Mouse (Mus musculus) intestine, embryonic 14.5 days (tissue): ENCODE measurements around the gene Cpvl. TPM values are rescaled to one million over a fixed set of nuclear protein-coding genes. Genes with fewer than 3 reads are reported as not detected.

ENCODE experiments used
- ATAC-seq: fragments of 200-750 bp; cut with Nextera tagmentation; replicated peaks from 2 replicates; pipeline ENCODE4 v1.8.0; 2017; ENCODE audit warnings: low read depth, moderate number of reproducible peaks, moderate TSS enrichment, moderate library complexity; ENCODE audit not compliant: low FRiP score, low TSS enrichment
- DNase-seq: peaks from one replicate; pipeline ENCODE4 v3.0.0-alpha.2; 2018; ENCODE audit warnings: low spot score
- H3K27ac ChIP-seq: fragments of 300-500 bp; sonication (generic); 2 replicates; pipeline ENCODE4 v1.5.1; 2014; ENCODE audit warnings: low read depth, mild to moderate bottlenecking, control low read depth
- H3K27me3 ChIP-seq: fragments of 300-500 bp; sonication (generic); replicated peaks from 2 replicates; pipeline ENCODE4 v1.6.1; 2014; ENCODE audit warnings: low read length, control low read depth; ENCODE audit not compliant: control insufficient read depth, insufficient read depth
- H3K36me3 ChIP-seq: fragments of 300-500 bp; sonication (generic); 2 replicates; pipeline ENCODE4 v1.6.1; 2014; ENCODE audit warnings: low read length, control low read depth; ENCODE audit not compliant: control insufficient read depth, insufficient read depth
- H3K4me1 ChIP-seq: fragments of 300-500 bp; sonication (generic); replicated peaks from 2 replicates; pipeline ENCODE4 v1.6.1; 2014; ENCODE audit warnings: low read length, control low read depth, mixed read lengths; ENCODE audit not compliant: control insufficient read depth, insufficient read depth
- H3K4me2 ChIP-seq: fragments of 300-500 bp; sonication (generic); 2 replicates; pipeline ENCODE4 v1.6.1; 2014; ENCODE audit warnings: low read length
- H3K4me3 ChIP-seq: fragments of 300-500 bp; sonication (generic); 2 replicates; pipeline ENCODE4 v1.5.1; 2014; ENCODE audit warnings: low read depth, low read length, control low read depth, mixed read lengths
- H3K9ac ChIP-seq: fragments of 300-500 bp; sonication (generic); 2 replicates; pipeline ENCODE4 v1.6.1; 2014; ENCODE audit warnings: mild to moderate bottlenecking, low read length
- H3K9me3 ChIP-seq: fragments of 300-500 bp; sonication (generic); 2 replicates; pipeline ENCODE4 v1.6.1; 2016; ENCODE audit warnings: low read length, control low read depth; ENCODE audit not compliant: control insufficient read depth
- WGBS: fragments of 180-500 bp; shearing (Covaris S2); extraction: QIAGEN DNeasy Blood & Tissue Kit; methylation state at CpG from one replicate; pipeline ENCODE4 v1.1.7; 2014; 5-methylcytosine and 5-hydroxymethylcytosine counted together
- polyA plus RNA-seq: library from polyadenylated mRNA; unstranded; fragments of >200 nt; fragmentation: Nextera tagmentation; extraction: Ambion mirVana; gene quantifications from 2 replicates; pipeline ENCODE4 v1.2.1, GENCODE M21; 2014

Cpvl gene
- polyA plus RNA-seq, 1 experiment from 2014 or later, result not detected

DNA sequence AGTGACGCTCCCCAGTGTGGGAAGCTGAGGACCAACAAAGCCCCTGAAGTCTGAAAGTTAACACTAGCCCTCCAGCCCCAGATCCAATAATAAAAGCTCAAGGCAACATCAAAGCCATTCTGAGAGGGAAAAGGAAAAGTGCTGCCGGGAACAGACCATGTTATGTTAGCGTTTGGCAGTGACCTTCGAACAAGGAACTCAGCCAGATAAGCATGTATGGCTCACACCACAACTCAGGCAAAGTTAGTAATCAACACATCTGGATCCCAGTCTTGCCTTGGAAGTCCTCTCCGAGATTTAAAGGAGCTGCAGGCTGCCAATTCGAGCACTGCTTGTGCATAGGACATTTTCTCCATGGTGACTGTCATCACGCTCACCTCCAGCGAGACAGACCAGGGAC, 38.7 kb downstream of the Cpvl start:
- no peak overlapping the region for H3K27ac ChIP-seq
- no peaks in the 10 kb centered on the region for H3K27me3 ChIP-seq
- no peaks in the 10 kb centered on the region for H3K36me3 ChIP-seq
- no peak overlapping the region for H3K4me3 ChIP-seq
- DNase-seq (no peak), ATAC-seq (no peak)
- WGBS, result 40% methylated on average over 8 of the region's 8 CpGs
- peaks cover 6% of the 10 kb centered on the region; the same call in 1 of the 2 replicates for H3K4me1 ChIP-seq
- no peaks in the 10 kb centered on the region for H3K9me3 ChIP-seq
- no peak overlapping the region for H3K9ac ChIP-seq
- no peak overlapping the region for H3K4me2 ChIP-seq

DNA sequence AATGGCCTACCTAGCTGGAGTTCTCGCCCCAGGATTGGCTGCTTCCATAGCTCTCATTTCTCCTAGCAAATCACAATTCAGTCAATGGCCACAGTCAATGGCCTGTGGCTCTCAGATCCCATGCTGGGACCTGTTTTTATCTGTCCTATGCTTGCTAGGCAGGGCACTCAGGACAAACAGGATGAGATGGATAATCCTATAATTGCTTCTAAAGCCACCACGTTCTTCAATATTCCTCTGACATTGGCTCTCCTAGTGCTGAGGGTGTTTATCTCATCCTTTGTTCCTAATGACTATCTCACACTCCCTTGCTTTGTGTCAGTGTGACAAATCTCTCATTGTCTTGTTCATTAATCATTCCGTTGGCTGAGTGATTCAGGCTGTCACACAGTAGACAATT, 39.5 kb downstream of the Cpvl start:
- H3K9ac ChIP-seq, result no peak overlapping the region
- no peak overlapping the region for H3K27ac ChIP-seq
- ATAC-seq, result no peak
- H3K9me3 ChIP-seq, result no peaks in the 10 kb centered on the region
- H3K4me1 ChIP-seq, result peaks cover 6% of the 10 kb centered on the region; the same call in 1 of the 2 replicates
- 48% methylated on average over 3 of the region's 3 CpGs for WGBS
- no peaks in the 10 kb centered on the region for H3K27me3 ChIP-seq
- no peak overlapping the region for H3K4me3 ChIP-seq
- DNase-seq, result no peak
- H3K4me2 ChIP-seq, result no peak overlapping the region
- H3K36me3 ChIP-seq, result no peaks in the 10 kb centered on the region

DNA sequence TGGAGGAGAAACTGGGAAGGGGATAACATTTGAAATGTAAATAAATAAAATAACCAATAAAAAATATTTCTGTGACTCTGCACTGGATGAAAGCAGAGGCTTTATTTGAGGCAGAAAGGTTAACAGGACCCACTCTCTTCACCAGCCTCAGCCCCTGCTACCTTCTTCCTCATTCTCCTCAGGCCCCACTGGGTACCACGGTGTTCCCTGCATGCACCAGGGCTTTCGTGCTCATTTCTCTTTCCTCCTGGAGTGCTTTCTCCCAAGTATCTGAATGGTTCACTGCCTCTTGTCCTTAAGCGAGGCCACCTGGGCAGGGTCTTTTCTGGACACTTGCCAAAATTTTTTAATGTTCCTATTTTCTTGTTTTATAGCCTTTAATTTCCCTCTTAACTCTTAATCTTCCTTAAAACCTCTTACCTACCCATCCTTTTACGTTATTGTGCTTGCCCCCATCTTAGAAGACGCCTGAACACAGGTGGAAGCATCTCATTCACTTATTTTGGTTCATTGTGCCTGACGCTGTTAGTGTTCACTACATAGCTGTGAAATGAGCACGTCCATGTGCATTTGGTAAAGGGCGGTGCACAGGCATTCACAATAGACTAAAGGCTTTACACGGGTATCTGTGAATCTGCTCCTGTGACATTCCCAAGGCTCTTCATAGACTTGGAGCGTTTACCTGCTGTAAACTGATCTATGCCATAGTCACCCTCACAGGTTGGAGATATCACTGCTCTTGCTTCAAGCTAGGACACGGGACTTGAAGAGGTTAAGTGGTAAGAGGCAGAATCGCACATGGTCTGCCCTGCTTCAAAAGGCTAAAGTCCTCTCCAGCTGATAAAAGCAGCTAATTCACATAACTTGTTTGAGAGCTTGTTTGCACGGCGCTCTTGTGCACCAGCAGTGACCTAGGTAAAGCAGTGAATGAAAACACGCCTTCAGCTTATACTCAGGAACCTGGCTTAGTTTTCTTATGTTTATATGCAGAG, 41.0 kb downstream of the Cpvl start:
- Histone ChIP-seq H3K9ac (no peak overlapping the region), H3K4me2 (no peak overlapping the region), H3K9me3 (no peaks in the 10 kb centered on the region), H3K4me3 (no peak overlapping the region), H3K36me3 (no peaks in the 10 kb centered on the region), H3K27me3 (no peaks in the 10 kb centered on the region), H3K27ac (no peak overlapping the region; the same call in 1 of the 2 replicates), H3K4me1 (peaks cover 6% of the 10 kb centered on the region; the same call in 1 of the 2 replicates)
- peak; percentile 68; the same call in 1 of the 2 replicates for ATAC-seq
- DNase-seq, result peak; percentile 59
- 65% methylated on average over 15 of the region's 15 CpGs for WGBS

DNA sequence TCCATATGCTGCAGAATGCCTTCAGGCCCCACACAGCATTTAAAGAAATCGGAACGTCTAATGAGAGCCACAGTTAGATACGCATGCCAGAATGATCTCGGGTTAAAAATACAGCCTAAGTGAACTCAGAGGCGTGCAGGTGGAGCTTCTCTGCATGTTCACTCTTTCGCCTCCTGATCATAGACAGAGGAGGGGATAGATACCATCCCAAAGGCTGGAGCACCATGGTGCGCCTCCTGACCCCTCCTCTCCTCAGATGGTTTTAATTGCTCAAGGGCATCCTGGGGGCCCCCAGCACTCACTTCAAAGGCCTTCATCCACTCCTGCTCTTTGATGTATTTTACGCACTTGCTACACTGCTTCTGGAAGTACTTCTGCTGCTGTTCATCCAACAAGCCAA, 46.9 kb downstream of the Cpvl start:
- H3K4me3 ChIP-seq, result no peak overlapping the region
- H3K27me3 ChIP-seq, result no peaks in the 10 kb centered on the region
- no peak overlapping the region for H3K27ac ChIP-seq
- DNase-seq (no peak), ATAC-seq (no peak)
- H3K4me2 ChIP-seq, result no peak overlapping the region
- no peak overlapping the region for H3K9ac ChIP-seq
- no peaks in the 10 kb centered on the region for H3K36me3 ChIP-seq
- 85% methylated on average over 8 of the region's 8 CpGs for WGBS
- peaks cover 5% of the 10 kb centered on the region; the same call in 1 of the 2 replicates for H3K4me1 ChIP-seq
- H3K9me3 ChIP-seq, result no peaks in the 10 kb centered on the region

GRCm38 (mm10) chr6:53929858-53930257, 48.6 kb downstream of the Cpvl start:
- Histone ChIP-seq H3K36me3 (no peaks in the 10 kb centered on the region), H3K27me3 (no peaks in the 10 kb centered on the region), H3K9ac (no peak overlapping the region), H3K4me1 (peaks cover 5% of the 10 kb centered on the region; the same call in 1 of the 2 replicates), H3K9me3 (no peaks in the 10 kb centered on the region), H3K4me3 (no peak overlapping the region), H3K4me2 (no peak overlapping the region), H3K27ac (no peak overlapping the region)
- ATAC-seq (no peak), DNase-seq (no peak)
- WGBS, result 70% methylated on average over 4 of the region's 4 CpGs

DNA sequence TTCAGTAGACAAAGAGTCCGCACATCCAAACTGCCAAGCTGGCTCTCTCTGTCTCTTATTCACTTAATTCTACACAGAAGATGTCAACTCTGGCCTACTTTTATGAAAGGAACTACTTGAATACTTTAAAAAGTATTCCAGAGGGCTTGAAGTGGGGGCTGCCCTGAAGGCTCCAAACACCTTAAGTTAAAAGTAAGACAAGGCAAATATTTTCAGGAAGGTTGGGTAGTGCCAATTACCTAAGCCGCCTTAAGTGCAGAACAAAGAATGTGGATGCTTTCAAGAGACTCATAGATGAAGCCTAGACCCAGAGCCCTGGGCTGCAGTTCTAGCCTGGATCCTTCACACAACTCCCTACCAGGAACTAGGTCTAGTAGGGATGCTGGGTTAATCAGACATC, 52.3 kb downstream of the Cpvl start:
- Histone ChIP-seq H3K4me3 (no peak overlapping the region), H3K4me2 (no peak overlapping the region), H3K9me3 (no peaks in the 10 kb centered on the region), H3K4me1 (0 out of 2 replicates have a peak, but pooled peaks cover 5% of the 10 kb centered on the region), H3K27ac (no peak overlapping the region), H3K36me3 (no peaks in the 10 kb centered on the region), H3K9ac (no peak overlapping the region), H3K27me3 (no peaks in the 10 kb centered on the region)
- 87% methylated on average over 2 of the region's 2 CpGs for WGBS
- DNase-seq (no peak), ATAC-seq (no peak)

DNA sequence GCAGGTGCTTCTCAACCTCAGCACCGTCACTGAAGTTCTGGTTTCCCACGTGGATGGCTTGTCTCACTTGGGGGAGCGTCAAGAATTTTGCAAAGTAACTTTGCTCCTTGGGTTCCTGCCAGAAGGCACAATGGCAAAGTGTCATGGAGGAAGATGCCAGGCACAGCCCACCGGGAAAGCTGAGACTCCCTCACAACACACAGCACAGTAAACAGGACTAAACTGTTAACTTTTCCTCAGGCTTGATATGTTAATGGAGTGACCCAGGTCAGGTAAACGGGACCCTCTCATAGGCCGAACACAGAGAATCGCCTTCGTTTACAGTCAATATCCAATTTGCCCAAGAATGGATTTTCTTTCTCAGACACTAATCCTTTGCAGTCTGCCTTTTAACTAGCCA, 53.3 kb downstream of the Cpvl start:
- Histone ChIP-seq H3K4me2 (no peak overlapping the region), H3K27me3 (no peaks in the 10 kb centered on the region), H3K9ac (no peak overlapping the region), H3K4me3 (no peak overlapping the region), H3K4me1 (no peaks in the 10 kb centered on the region), H3K27ac (no peak overlapping the region), H3K36me3 (no peaks in the 10 kb centered on the region), H3K9me3 (no peaks in the 10 kb centered on the region)
- 62% methylated on average over 8 of the region's 8 CpGs for WGBS
- ATAC-seq, result no peak
- no peak for DNase-seq

GRCm38 (mm10) chr6:53920041-53920440, 58.4 kb downstream of the Cpvl start:
- Histone ChIP-seq H3K4me2 (no peak overlapping the region), H3K27ac (no peak overlapping the region), H3K36me3 (no peaks in the 10 kb centered on the region), H3K27me3 (no peaks in the 10 kb centered on the region), H3K4me3 (no peak overlapping the region), H3K9ac (no peak overlapping the region), H3K9me3 (no peaks in the 10 kb centered on the region), H3K4me1 (no peaks in the 10 kb centered on the region)
- DNase-seq (no peak), ATAC-seq (no peak)
- WGBS, result 83% methylated on average over 7 of the region's 7 CpGs
